Comparison of ENCODE assay signal across 10 mouse cellular contexts in the genomic region with DNA sequence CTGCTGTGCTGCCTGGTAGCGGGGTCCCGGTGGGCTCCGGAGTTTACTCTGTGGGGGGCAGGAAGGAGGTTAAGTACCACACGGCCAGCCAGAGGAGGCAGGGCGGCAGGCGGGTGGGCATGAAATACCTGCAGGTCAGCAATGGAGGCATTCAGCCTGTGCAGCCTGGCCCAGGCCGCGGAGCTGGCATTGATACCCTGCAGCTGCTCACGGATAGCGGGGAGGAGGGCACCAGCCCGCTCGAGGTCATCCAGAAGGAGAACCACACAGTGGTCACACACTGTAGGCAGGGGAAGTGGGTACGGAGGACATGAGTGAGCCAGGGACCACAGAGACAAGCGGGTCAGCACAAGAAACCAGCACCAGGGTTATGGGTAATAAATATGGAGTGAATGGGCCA. TPM values are rescaled to one million over a fixed set of nuclear protein-coding genes. Genes with fewer than 3 reads are reported as not detected.
"Had no signal": no experiment of that assay in that cellular context is flagged by ENCODE, and none has a peak within 500 bp of the region (broad histone marks: within the 10 kb centered on the region; RNA-seq: fewer than 3 reads in every experiment).

No protein-coding gene starts in this region.

- DNase-seq: kidney, adult 2 months; kidney, postnatal 10 days; liver; liver, embryonic 13.5 days; liver, postnatal 0 days; lung, postnatal 14 days; spleen, adult 18-20 months; thymus, adult 18-20 months; thymus, postnatal 14 days had no signal

RNA-seq across cellular contexts. Expression of a gene that starts 40.0 kb away (rescaled TPM):
- polyA plus RNA-seq: macrophage had no signal
